Mouse (Mus musculus): ENCODE measurements at regions not wholly inside any gene's neighbourhood (a gene's known extent, or its start where the extent isn't known, plus 50 kb on each side); places are given as distances from the start of the nearest gene placed in this dataset.

GRCm38 (mm10) chr1:81696129-81696528 is 536.8 kb upstream of the Gm9747 start:
- no peak for TF ChIP-seq CTCF (IDR thresholded peaks at IDR 0.05; ENCODE audit: low read depth)
- TF ChIP-seq EP300 (IDR thresholded peaks at IDR 0.05; ENCODE audit: low read depth), result peak; percentile 77
